Mouse (Mus musculus): Measurements from ENCODE around the gene Actr6.

DNA sequence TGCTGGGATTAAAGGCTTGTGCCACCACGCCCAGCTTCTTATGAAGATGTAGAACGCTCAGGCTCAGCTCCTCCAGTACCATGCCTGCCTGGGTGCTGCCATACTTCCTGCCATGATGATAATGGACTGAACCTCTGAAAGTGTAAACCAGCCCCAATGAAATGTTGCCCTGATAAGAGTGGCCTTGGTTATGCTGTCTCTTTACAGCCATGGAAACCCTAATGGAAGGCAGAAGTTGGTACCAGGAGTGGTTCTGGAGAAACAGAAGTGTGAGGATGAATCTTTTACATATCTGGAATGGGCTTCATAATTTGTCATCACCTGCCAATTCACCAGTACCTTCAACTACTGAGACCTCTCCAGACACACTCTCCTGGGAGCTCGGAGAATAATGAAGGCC lies 34.1 kb downstream of the Actr6 start:
- no peak for TF ChIP-seq GATA1 (IDR thresholded peaks at IDR 0.05; ENCODE audit: low read length)
- TF ChIP-seq TAL1 (IDR thresholded peaks at IDR 0.05; ENCODE audit: low read length): no peak
